Mouse (Mus musculus): ENCODE data around the gene Krt35. TPM values are rescaled to one million over a fixed set of nuclear protein-coding genes. Genes with fewer than 3 reads are reported as not detected.
A peak's percentile ranks its signal among the peaks of the same experiment; 100 is the strongest.

Krt35 gene
- polyA plus RNA-seq, 1 experiment from 2014 or later: not detected

GRCm38 (mm10) chr11:100058875-100059274 is 37.2 kb downstream of the Krt35 start:
- no peak for ATAC-seq (replicated peaks; ENCODE audit: insufficient number of reproducible peaks, insufficient read depth, low FRiP score, low read depth)

GRCm38 (mm10) chr11:100055686-100056655 is 40.1 kb downstream of the Krt35 start:
- 57% methylated on average over 9 of the region's 9 CpGs for WGBS
- H3K27ac ChIP-seq: no peak overlapping the region
- H3K27me3 ChIP-seq: no peaks in the 10 kb centered on the region; the same call in 1 of the 2 replicates
- ATAC-seq (replicated peaks; ENCODE audit: insufficient number of reproducible peaks, insufficient read depth, low FRiP score, low read depth): no peak
- H3K4me2 ChIP-seq: no peak overlapping the region
- H3K4me3 ChIP-seq: no peak overlapping the region
- no peaks in the 10 kb centered on the region for H3K9me3 ChIP-seq (replicated peaks)
- no peaks in the 10 kb centered on the region for H3K36me3 ChIP-seq
- H3K4me1 ChIP-seq (replicated peaks): no peaks in the 10 kb centered on the region
- H3K9ac ChIP-seq: no peak overlapping the region

More at GRCm38 (mm10) chr11:100058875-100059274, 37.2 kb downstream of the Krt35 start:
- H3K4me2 ChIP-seq: no peak overlapping the region
- H3K4me1 ChIP-seq (replicated peaks): no peaks in the 10 kb centered on the region
- WGBS: 76% methylated on average over 8 of the region's 8 CpGs
- no peaks in the 10 kb centered on the region for H3K36me3 ChIP-seq
- no peak overlapping the region for H3K4me3 ChIP-seq
- no peak overlapping the region for H3K9ac ChIP-seq
- H3K27me3 ChIP-seq: no peaks in the 10 kb centered on the region
- H3K27ac ChIP-seq: no peak overlapping the region
- H3K9me3 ChIP-seq (replicated peaks): no peaks in the 10 kb centered on the region

- no peak within 1 kb of the TSS for H3K4me3 ChIP-seq
- no peak for ATAC-seq (replicated peaks; ENCODE audit: insufficient number of reproducible peaks, insufficient read depth, low FRiP score, low read depth)
- no peaks in the 10 kb centered on the region; the same call in 1 of the 2 replicates for H3K27me3 ChIP-seq
- no peak within 1 kb of the TSS for H3K4me2 ChIP-seq
- no peaks in the 10 kb centered on the region for H3K9me3 ChIP-seq (replicated peaks)
- 63% methylated on average over 3 of the region's 3 CpGs for WGBS
- H3K36me3 ChIP-seq: no peaks in the 10 kb centered on the region
- no peak within 1 kb of the TSS for H3K27ac ChIP-seq
- H3K9ac ChIP-seq: no peak within 1 kb of the TSS
- H3K4me1 ChIP-seq (replicated peaks): peaks cover 7% of the 10 kb centered on the region
Measured at GRCm38 (mm10) chr11:100050451-100050850, 45.6 kb downstream of the Krt35 start, which contains the start of gene Krt31. Gene Krt31 (minus strand): TSS chr11:100050551.

DNA sequence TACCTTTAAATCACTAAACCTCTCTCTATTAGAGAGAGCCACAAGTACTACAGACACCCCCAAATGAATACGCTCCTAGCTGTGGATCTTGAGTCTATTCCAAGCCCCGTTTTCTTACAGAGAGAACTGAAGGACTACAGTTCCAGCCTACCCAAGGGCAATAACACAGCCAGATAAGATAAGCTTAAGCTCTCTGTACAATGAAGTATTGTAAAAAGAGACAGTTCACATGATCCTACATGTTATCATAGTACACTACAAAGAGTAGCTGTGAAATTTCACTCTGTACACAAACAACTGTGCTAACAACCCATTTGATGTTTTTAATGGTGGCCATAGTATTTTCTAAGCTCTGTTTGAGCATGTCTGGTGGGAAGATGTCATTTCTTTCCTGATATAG is 48.8 kb downstream of the Krt35 start:
- 61% methylated on average over 2 of the region's 2 CpGs for WGBS
- no peak for ATAC-seq (replicated peaks; ENCODE audit: insufficient number of reproducible peaks, insufficient read depth, low FRiP score, low read depth)
- Histone ChIP-seq H3K9me3 (replicated peaks) (no peaks in the 10 kb centered on the region), H3K27ac (no peak overlapping the region), H3K9ac (no peak overlapping the region), H3K27me3 (no peaks in the 10 kb centered on the region; the same call in 1 of the 2 replicates), H3K4me3 (no peak overlapping the region), H3K4me2 (no peak overlapping the region), H3K4me1 (replicated peaks) (peaks cover 7% of the 10 kb centered on the region), H3K36me3 (no peaks in the 10 kb centered on the region)

DNA sequence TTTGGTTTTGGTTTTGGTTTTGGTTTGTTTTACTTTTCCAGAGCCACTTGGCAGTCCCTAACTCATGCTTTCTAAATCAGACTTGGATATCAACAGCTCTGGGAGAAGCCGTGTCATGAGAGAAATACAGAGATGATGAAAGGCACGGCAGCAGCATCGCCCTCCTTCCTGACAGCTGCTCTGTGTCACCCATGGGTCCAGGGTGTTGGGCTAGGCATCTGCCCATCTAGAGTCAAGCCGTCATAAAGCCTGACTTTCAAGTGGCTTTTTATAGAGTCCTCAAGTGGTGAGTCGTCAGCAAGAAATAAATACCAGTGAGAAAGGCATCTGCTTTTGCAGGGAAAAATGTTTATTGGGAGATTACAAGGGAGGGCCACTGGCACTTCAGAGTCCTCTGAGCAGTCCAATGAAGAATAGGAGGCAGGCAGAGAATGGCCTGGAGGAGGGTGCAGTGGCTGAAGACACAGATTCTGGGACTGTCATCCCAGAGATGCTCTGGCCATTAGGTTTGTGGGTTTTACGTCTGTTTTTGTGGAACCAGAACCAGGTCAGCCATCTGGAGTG is 49.7 kb downstream of the Krt35 start:
- H3K27ac ChIP-seq: no peak overlapping the region
- ATAC-seq (replicated peaks; ENCODE audit: insufficient number of reproducible peaks, insufficient read depth, low FRiP score, low read depth): no peak
- H3K27me3 ChIP-seq: no peaks in the 10 kb centered on the region
- H3K4me2 ChIP-seq: 0 out of 2 replicates have a peak overlapping the region, but pooled peaks have one; percentile 8
- no peak overlapping the region for H3K4me3 ChIP-seq
- no peaks in the 10 kb centered on the region for H3K9me3 ChIP-seq (replicated peaks)
- H3K36me3 ChIP-seq: no peaks in the 10 kb centered on the region
- H3K4me1 ChIP-seq (replicated peaks): peaks cover 7% of the 10 kb centered on the region
- no peak overlapping the region for H3K9ac ChIP-seq
- 39% methylated on average over 6 of the region's 6 CpGs for WGBS

Other genes with a start within 250 kb of the Krt35 start
- gene Krtap4-16, start 244.6 kb downstream of the Krt35 start, polyA plus RNA-seq (2015; fragmentation: Nextera tagmentation; extraction: Ambion mirVana): not detected in 2 replicates
- gene Gm11568, start 238.3 kb downstream of the Krt35 start, polyA plus RNA-seq (2015; fragmentation: Nextera tagmentation; extraction: Ambion mirVana): not detected in 2 replicates
- gene Gm11559, start 231.8 kb downstream of the Krt35 start, polyA plus RNA-seq (2015; fragmentation: Nextera tagmentation; extraction: Ambion mirVana): not detected in 2 replicates
- gene Krtap9-1, start 222.9 kb downstream of the Krt35 start, polyA plus RNA-seq (2015; fragmentation: Nextera tagmentation; extraction: Ambion mirVana): not detected in 2 replicates
- not detected in 2 replicates for gene Gm11567, start 217.1 kb downstream of the Krt35 start, polyA plus RNA-seq (2015; fragmentation: Nextera tagmentation; extraction: Ambion mirVana)
- not detected in 2 replicates for gene Krtap31-1, start 188.3 kb downstream of the Krt35 start, polyA plus RNA-seq (2015; fragmentation: Nextera tagmentation; extraction: Ambion mirVana)
- gene Gm11565, start 181.5 kb downstream of the Krt35 start, polyA plus RNA-seq (2015; fragmentation: Nextera tagmentation; extraction: Ambion mirVana): not detected in 2 replicates
- not detected in 2 replicates for gene Krtap31-2, start 159.9 kb downstream of the Krt35 start, polyA plus RNA-seq (2015; fragmentation: Nextera tagmentation; extraction: Ambion mirVana)
- not detected in 2 replicates for gene Krtap9-5, start 147.8 kb downstream of the Krt35 start, polyA plus RNA-seq (2015; fragmentation: Nextera tagmentation; extraction: Ambion mirVana)
- gene Krtap29-1, start 117.2 kb downstream of the Krt35 start, polyA plus RNA-seq (2015; fragmentation: Nextera tagmentation; extraction: Ambion mirVana): not detected in 2 replicates
- gene Krtap16-1, start 109.6 kb downstream of the Krt35 start, polyA plus RNA-seq (2015; fragmentation: Nextera tagmentation; extraction: Ambion mirVana): not detected in 2 replicates
- 0.76 TPM in 1 of 2 replicates, not detected in the other for gene Krtap17-1, start 102.2 kb downstream of the Krt35 start, polyA plus RNA-seq (2015; fragmentation: Nextera tagmentation; extraction: Ambion mirVana)
- not detected in 2 replicates for gene Krt33a, start 80.0 kb downstream of the Krt35 start, polyA plus RNA-seq (2015; fragmentation: Nextera tagmentation; extraction: Ambion mirVana)
- 0.09 TPM in 1 of 2 replicates, not detected in the other for gene Krt33b, start 66.4 kb downstream of the Krt35 start, polyA plus RNA-seq (2015; fragmentation: Nextera tagmentation; extraction: Ambion mirVana)
- gene Krt34, start 54.7 kb downstream of the Krt35 start, polyA plus RNA-seq (2015; fragmentation: Nextera tagmentation; extraction: Ambion mirVana): not detected in 2 replicates
- not detected in 2 replicates for gene Krt31, start 45.7 kb downstream of the Krt35 start, polyA plus RNA-seq (2015; fragmentation: Nextera tagmentation; extraction: Ambion mirVana)
- gene Krt32, start 8.0 kb downstream of the Krt35 start, polyA plus RNA-seq (2015; fragmentation: Nextera tagmentation; extraction: Ambion mirVana): not detected in 2 replicates
- gene Krt36, start 9.4 kb upstream of the Krt35 start, polyA plus RNA-seq (2015; fragmentation: Nextera tagmentation; extraction: Ambion mirVana): 0.10 TPM in 1 of 2 replicates, not detected in the other
- gene Krt13, start 25.3 kb upstream of the Krt35 start, polyA plus RNA-seq (2015; fragmentation: Nextera tagmentation; extraction: Ambion mirVana): 0.45 and 0.62 TPM in 2 replicates
- gene Krt15, start 39.7 kb upstream of the Krt35 start, polyA plus RNA-seq (2015; fragmentation: Nextera tagmentation; extraction: Ambion mirVana): 4.2 and 20.2 TPM in 2 replicates
- gene Krt19, start 52.4 kb upstream of the Krt35 start, polyA plus RNA-seq (2015; fragmentation: Nextera tagmentation; extraction: Ambion mirVana): 42.6 and 82.2 TPM in 2 replicates
- gene Krt9, start 97.0 kb upstream of the Krt35 start, polyA plus RNA-seq (2015; fragmentation: Nextera tagmentation; extraction: Ambion mirVana): not detected in 2 replicates
- 3.0 and 4.8 TPM in 2 replicates for gene Krt14, start 111.3 kb upstream of the Krt35 start, polyA plus RNA-seq (2015; fragmentation: Nextera tagmentation; extraction: Ambion mirVana)
- gene Krt16, start 152.7 kb upstream of the Krt35 start, polyA plus RNA-seq (2015; fragmentation: Nextera tagmentation; extraction: Ambion mirVana): 0.27 TPM in 1 of 2 replicates, not detected in the other
- 5.2 and 42.7 TPM in 2 replicates for gene Krt17, start 164.8 kb upstream of the Krt35 start, polyA plus RNA-seq (2015; fragmentation: Nextera tagmentation; extraction: Ambion mirVana)
- gene Krt42, start 173.6 kb upstream of the Krt35 start, polyA plus RNA-seq (2015; fragmentation: Nextera tagmentation; extraction: Ambion mirVana): not detected in 2 replicates
- 1,413 and 1,738 TPM in 2 replicates for gene Eif1, start 223.6 kb upstream of the Krt35 start, polyA plus RNA-seq (2015; fragmentation: Nextera tagmentation; extraction: Ambion mirVana)
- gene Gast, start 238.2 kb upstream of the Krt35 start, polyA plus RNA-seq (2015; fragmentation: Nextera tagmentation; extraction: Ambion mirVana): not detected in 2 replicates